Mouse (Mus musculus) cerebellum, adult 8-10 months (tissue): ENCODE results near the gene Phactr1.

Source experiments
- DNase-seq: peaks from one replicate; pipeline ENCODE4 v3.0.0; 2022

Phactr1 gene

DNA sequence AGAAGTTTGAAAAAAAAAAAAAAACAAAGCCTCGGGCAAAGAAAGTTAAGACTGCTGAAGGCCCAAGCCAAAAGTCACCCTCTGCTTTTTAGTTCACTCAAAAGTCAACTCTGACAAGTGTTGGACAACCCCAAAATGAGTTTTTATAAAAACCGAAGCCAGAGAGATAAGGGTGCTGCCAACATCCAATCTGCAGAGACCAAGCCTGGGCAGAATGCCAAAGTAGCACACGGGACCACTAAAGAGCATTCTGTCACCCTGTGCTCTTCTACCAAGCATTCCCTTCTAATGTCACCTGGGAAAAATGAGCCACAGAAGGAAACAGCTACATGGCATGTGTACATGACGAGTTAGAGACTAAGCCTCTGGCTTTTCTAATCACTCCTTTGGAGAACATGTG lies 454.0 kb downstream of the Phactr1 start:
- DNase-seq = no peak

DNA sequence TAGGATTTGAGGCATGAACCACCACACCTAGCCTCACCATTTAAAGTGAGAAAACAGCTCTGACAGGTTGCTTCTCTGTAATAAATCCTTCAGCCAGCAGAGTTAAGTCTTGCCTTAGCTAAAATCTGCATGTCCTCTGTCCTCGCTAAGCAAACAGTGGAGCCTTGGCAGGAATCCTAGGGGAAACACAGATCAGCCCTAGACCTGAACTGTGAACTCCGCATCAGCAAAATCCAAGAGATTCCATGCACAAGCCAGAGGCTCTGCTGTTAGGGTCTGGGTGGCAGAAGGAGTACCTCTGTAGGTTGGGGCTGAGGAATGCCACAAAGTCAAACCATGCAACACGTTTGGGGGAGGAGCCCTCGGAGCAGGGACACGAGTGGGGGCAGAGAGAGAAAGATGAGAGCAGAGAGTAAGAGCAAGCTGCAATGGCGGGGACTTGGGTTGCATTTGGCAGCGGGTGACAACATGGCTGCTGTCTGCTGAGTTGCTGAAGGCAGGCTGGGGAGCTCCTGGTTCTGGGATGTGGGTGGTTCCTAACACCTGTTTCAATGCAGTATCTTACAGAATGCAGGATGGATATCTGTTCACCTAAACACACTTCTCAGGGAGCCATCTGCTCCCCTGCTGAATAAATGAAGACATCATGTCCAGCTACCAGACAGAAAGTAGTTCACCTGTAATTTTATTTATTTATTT lies 464.4 kb downstream of the Phactr1 start:
- DNase-seq = no peak

- no peak for DNase-seq
Observed at GRCm38 (mm10) chr13:43146515-43147258, 466.3 kb downstream of the Phactr1 start.

DNA sequence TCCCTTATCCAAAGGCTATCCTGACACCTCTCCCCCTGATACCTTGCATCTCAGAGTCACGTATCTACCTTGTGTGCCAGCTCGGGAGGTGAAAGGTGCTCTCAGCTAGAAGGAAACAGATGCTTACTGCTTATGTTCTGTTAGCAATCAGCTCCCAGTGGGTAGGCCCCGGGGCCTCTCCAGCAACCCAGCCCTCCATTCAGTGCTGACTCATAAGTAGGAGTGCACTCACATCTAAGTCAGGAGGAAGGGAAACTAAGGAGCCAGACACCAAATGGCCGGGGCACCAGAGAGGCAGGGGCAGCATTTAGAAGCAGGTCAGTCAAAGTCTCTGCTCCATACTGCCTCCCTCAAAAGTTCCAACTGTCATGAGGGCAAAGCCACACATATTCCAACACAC lies 468.3 kb downstream of the Phactr1 start:
- DNase-seq = no peak

GRCm38 (mm10) chr13:43149661-43150060 lies 469.2 kb downstream of the Phactr1 start:
- DNase-seq = no peak

DNA sequence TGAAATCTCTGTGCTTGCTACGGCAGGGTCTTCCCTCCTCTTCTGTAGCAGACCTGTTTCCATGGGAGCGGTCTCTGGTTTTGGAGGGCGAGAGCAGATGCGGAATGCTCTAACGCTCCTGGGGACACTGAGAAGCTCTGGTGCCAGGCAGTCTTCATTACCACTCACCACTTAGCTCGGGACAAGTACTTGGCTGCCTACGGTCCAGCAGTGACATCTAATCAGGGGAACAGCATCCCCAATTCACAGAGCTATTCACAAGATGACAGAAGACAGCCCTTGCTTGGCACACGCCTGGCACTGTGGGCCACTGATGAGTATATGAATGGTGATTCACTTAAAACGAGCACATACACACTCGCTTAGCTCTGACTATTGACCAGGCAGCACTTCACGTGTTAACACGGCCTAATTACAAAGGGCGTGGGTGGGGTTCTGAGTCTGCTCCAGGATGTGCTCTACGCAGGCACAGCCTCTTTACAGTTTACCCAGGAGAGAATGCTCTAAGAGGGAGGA lies 471.6 kb downstream of the Phactr1 start:
- no peak for DNase-seq

GRCm38 (mm10) chr13:43157370-43157769 lies 476.9 kb downstream of the Phactr1 start:
- DNase-seq = no peak

DNA sequence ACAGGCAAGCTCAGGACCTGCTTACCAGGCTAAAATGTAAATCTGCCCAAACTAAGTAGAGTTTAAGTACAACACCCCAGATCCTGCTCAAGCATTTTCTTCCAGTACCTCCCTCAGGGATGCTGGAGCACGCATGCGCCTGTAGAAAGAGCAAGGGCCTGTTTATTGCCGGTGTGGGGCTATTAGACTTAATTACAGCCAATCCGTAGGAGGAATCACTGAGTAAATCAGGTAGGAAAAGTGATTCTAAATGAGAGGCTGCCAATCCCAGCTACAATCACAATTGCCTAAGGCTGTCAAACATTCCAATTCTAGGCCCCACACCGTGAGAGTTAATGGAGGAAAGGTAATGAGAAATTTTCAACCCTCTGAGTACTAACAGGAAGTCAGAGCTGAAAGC lies 477.9 kb downstream of the Phactr1 start:
- DNase-seq = no peak

GRCm38 (mm10) chr13:43159429-43159828 lies 479.0 kb downstream of the Phactr1 start:
- DNase-seq = no peak

GRCm38 (mm10) chr13:43167721-43168120 lies 487.3 kb downstream of the Phactr1 start:
- DNase-seq = no peak

- peak; percentile 99 for DNase-seq
Observed at GRCm38 (mm10) chr13:43171020-43171710, 490.7 kb downstream of the Phactr1 start, which contains the start of gene Tbc1d7. Gene Tbc1d7, minus strand, starts transcription at chr13:43171501.

- DNase-seq = peak; percentile 28
Observed at GRCm38 (mm10) chr13:43172036-43172713, 491.8 kb downstream of the Phactr1 start.

DNA sequence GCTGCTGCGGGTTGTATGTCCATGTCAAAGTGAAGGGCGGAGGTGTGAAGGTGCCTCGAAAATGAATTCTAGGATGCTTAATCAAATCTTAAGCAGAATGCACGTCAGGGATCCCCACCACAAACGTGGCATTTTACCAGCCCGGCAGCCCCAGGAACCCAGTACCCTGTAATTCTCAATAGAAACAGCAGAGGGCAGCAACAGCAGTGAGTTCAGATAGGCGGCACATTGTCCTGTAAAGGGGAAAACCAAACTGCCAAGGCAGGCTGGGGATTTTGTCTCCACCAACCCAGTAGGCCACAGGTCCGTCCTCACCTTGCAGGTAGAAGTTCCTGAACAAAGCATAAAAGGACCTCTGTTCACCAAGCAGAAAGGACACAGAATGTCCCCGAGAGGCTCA lies 492.8 kb downstream of the Phactr1 start:
- peak; percentile 87 for DNase-seq

DNA sequence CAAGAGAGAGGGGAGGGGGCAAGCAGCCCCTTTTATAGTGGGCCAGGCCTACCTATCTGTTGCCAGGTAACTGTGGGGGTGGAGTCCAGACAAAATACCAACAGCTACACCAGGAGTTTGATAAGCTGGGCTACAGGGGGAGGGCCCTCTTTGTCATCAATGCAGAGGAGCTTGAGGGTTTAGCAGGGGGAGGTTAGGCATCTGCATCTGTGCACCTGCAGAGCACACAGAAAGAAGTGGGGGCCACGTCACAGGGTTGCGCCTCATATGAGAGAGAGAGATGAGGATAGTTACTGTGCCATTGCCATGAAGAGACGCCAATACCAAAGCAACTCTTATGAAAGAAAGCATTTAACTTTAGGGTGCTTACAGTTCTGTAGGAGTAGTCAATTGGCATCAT lies 496.3 kb downstream of the Phactr1 start:
- DNase-seq = no peak

DNA sequence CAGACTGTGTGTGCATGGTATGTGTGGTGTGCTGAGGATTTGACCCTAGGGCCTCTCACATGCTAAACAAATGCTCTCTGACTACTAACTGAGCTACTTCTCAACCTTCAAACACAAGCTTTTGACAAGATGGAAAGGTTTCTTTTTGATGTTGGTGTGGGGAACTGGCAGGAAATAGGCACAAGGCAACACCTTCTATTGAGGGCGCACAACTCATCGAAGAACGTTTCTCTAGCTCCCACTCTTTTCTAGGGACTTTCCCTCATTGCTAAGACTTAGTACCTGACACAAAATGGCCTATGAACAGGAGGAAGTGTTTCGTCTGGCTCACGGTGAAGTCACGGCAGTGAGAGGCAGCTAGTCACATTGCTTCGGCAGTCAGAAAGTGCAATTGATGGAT lies 496.9 kb downstream of the Phactr1 start:
- DNase-seq = no peak

- DNase-seq = no peak
Observed at GRCm38 (mm10) chr13:43181104-43181503, 500.7 kb downstream of the Phactr1 start.

DNA sequence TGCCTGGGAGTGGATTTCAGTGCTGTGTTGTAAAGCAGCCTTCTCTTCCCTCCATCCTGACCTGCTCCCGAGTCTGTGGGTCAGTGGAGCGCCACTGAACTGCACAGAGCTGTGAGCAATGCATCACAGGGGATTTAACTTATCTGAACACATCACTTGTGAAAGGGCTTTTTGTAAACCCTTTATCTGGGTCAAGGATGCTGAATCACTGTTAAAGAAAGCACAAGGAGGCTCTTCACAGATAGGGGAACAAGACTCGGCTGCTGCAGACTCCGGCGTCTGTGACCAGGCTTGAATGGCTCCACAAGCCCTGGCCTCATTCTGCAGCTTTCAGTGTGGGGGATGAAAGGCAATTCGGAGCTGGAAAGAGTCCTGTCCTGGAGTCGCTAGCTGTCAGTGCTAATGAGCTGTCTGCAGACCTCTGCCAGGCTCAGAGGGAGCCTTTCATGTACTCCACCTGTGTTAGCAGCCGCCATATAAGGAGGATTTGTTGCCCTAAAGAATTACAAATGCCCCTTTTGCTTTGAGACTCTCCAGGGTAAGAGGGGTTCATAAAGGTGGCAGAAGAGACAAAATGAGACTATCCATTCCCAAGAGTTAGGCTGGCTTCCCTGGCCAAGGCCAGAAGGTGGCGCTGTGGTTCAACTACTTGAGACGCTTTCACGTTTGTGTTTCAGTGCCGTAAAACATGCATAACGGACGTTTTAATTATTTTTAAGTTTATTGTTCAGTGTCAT lies 502.2 kb downstream of the Phactr1 start:
- peak; percentile 87 for DNase-seq

- DNase-seq = no peak
Observed at GRCm38 (mm10) chr13:43183248-43184055, 503.0 kb downstream of the Phactr1 start.

GRCm38 (mm10) chr13:43187736-43188135 lies 507.3 kb downstream of the Phactr1 start:
- no peak for DNase-seq
